Mouse (Mus musculus) embryonic facial prominence, embryonic 15.5 days (tissue): ENCODE data around the gene Ptgir. TPM values are rescaled to one million over a fixed set of nuclear protein-coding genes. Genes with fewer than 3 reads are reported as not detected.

Experiments used
- ATAC-seq: fragments of 200-750 bp; cut with Nextera tagmentation; 2 replicates; pipeline ENCODE4 v1.8.0; 2017; ENCODE audit warnings: low read depth, moderate TSS enrichment; ENCODE audit not compliant: insufficient number of reproducible peaks, low FRiP score, low TSS enrichment
- H3K27ac ChIP-seq: fragments of 300-500 bp; sonication (generic); replicated peaks from 2 replicates; pipeline ENCODE4 v1.5.1; 2015; ENCODE audit warnings: mild to moderate bottlenecking, inconsistent platforms
- H3K27me3 ChIP-seq: fragments of 300-500 bp; sonication (generic); 2 replicates; pipeline ENCODE4 v1.6.1; 2015; ENCODE audit warnings: inconsistent platforms
- H3K36me3 ChIP-seq: fragments of 300-500 bp; sonication (generic); 2 replicates; pipeline ENCODE4 v1.6.1; 2015; ENCODE audit warnings: mild to moderate bottlenecking, inconsistent platforms
- H3K4me1 ChIP-seq: fragments of 300-500 bp; sonication (generic); 2 replicates; pipeline ENCODE4 v1.6.1; 2015; ENCODE audit warnings: inconsistent platforms
- H3K4me2 ChIP-seq: fragments of 300-500 bp; sonication (generic); replicated peaks from 2 replicates; pipeline ENCODE4 v1.6.1; 2015; ENCODE audit warnings: mild to moderate bottlenecking, inconsistent platforms
- H3K4me3 ChIP-seq: fragments of 300-500 bp; sonication (generic); replicated peaks from 2 replicates; pipeline ENCODE4 v1.5.1; 2015; ENCODE audit warnings: mild to moderate bottlenecking, inconsistent platforms
- H3K9ac ChIP-seq: fragments of 300-500 bp; sonication (generic); 2 replicates; pipeline ENCODE4 v1.6.1; 2015; ENCODE audit warnings: inconsistent platforms
- H3K9me3 ChIP-seq: fragments of 300-500 bp; sonication (generic); replicated peaks from 2 replicates; pipeline ENCODE4 v1.6.1; 2016; ENCODE audit warnings: inconsistent platforms
- WGBS: fragments of 180-500 bp; shearing (Covaris S2); methylation state at CpG from one replicate; pipeline ENCODE4 v1.1.7; 2015; 5-methylcytosine and 5-hydroxymethylcytosine counted together
- polyA plus RNA-seq: library from polyadenylated mRNA; unstranded; fragments of >200 nt; fragmentation: Nextera tagmentation; extraction: Ambion mirVana; gene quantifications from 2 replicates; pipeline ENCODE4 v1.2.1, GENCODE M21; 2015

Ptgir gene
- polyA plus RNA-seq, 1 experiment from 2014 or later: 3.1 TPM

DNA sequence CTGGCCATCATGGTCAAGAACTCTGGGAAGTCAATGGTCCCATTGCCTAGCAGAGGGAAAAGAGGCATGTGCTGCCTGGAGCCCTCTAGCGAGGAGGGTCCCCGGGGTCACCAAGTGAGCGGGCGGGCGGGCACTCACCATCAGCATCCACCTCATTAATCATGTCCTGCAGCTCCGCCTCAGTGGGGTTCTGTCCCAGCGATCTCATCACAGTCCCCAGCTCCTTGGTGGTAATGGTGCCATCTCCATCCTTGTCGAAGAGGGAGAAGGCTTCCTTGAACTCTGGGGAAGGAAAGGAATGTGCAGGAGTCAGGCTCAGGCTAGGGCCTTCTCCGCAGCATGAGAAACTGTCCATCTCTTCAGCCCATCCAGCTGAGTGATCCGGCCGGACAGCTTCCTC, 11.2 kb downstream of the Ptgir start:
- Histone ChIP-seq H3K9me3 (no peaks in the 10 kb centered on the region), H3K27ac (no peak overlapping the region), H3K27me3 (no peaks in the 10 kb centered on the region), H3K36me3 (peaks cover 51% of the 10 kb centered on the region), H3K4me3 (no peak overlapping the region), H3K4me1 (peaks cover 64% of the 10 kb centered on the region), H3K9ac (no peak overlapping the region), H3K4me2 (no peak overlapping the region)
- WGBS: 84% methylated on average over 11 of the region's 11 CpGs
- no peak for ATAC-seq

- Histone ChIP-seq H3K27me3 (no peaks in the 10 kb centered on the region), H3K9me3 (no peaks in the 10 kb centered on the region), H3K27ac (no peak overlapping the region), H3K4me1 (peaks cover 69% of the 10 kb centered on the region), H3K36me3 (peaks cover 51% of the 10 kb centered on the region), H3K9ac (no peak overlapping the region), H3K4me2 (no peak overlapping the region), H3K4me3 (no peak overlapping the region)
- WGBS: 77% methylated on average over 9 of the region's 9 CpGs
- ATAC-seq: no peak
Measured at GRCm38 (mm10) chr7:16918014-16918413, 11.7 kb downstream of the Ptgir start.

DNA sequence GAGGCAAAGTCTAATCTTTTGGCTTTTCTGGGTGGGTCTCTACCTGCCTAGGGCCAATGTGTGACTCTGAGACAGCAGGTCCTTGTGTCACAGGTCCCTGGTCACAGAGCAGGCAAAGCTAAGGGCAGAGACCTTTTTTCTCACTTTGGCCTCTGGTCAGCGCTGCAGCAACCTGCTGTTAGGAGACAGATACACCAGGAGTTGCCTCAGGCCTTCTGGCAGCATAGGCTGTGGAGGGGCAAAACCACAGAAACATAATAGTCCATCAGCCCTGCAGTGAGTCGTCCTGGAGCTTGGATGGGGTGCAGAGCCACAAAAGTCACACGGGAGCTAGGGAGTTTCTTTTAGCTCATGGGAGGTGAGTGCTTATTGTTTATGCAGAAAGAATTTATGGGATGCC, 12.4 kb downstream of the Ptgir start:
- Histone ChIP-seq H3K9ac (no peak overlapping the region), H3K36me3 (peaks cover 51% of the 10 kb centered on the region), H3K4me3 (no peak overlapping the region), H3K4me1 (peaks cover 68% of the 10 kb centered on the region), H3K4me2 (no peak overlapping the region), H3K9me3 (no peaks in the 10 kb centered on the region), H3K27ac (no peak overlapping the region), H3K27me3 (no peaks in the 10 kb centered on the region)
- ATAC-seq: no peak
- 42% methylated on average over 3 of the region's 3 CpGs for WGBS

DNA sequence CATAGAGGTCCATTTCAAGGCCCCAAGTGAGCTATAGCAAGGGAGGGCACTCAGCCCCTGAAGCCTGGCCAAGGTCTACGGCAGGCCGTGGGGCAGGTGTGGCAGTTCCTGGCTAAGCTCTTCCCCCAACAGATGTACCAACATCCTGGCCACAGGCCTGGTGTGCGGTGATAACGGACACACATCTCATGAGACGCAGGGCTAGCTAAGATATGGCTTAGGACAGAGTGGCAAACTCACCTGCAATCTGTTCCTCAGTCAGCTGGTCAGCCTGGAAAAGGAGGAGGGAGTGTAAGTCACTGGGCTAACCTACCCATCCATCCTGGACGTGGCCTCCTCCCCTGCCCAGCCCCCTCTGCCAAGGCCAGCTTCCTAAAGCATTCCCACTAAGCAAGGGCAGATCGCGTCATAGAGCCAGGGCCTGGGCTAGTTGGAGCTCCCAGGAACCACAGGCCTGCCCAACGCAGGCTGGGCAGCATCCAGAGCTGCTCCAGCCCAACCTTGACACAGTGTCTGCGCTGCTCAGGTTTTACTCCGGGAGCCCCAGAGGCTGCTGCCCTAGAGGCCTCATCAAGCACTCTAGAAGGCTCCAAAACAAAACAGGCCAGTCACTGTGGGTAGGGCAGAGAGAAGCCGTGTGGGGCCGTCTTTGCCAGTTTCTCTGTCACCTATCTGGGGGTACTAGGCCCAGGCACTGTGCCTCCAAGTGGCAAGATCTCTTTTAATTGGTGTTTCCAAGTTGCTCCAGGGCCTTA, 13.3 kb downstream of the Ptgir start:
- 65% methylated on average over 13 of the region's 13 CpGs for WGBS
- no peaks in the 10 kb centered on the region for H3K9me3 ChIP-seq
- H3K27me3 ChIP-seq: no peaks in the 10 kb centered on the region
- peaks cover 59% of the 10 kb centered on the region for H3K4me1 ChIP-seq
- H3K36me3 ChIP-seq: peaks cover 44% of the 10 kb centered on the region
- peak overlapping the region; percentile 55 for H3K27ac ChIP-seq
- H3K9ac ChIP-seq: 0 out of 2 replicates have a peak overlapping the region, but pooled peaks have one; percentile 2
- ATAC-seq: no peak
- H3K4me2 ChIP-seq: peak overlapping the region; percentile 31
- H3K4me3 ChIP-seq: no peak overlapping the region; the same call in 1 of the 2 replicates

DNA sequence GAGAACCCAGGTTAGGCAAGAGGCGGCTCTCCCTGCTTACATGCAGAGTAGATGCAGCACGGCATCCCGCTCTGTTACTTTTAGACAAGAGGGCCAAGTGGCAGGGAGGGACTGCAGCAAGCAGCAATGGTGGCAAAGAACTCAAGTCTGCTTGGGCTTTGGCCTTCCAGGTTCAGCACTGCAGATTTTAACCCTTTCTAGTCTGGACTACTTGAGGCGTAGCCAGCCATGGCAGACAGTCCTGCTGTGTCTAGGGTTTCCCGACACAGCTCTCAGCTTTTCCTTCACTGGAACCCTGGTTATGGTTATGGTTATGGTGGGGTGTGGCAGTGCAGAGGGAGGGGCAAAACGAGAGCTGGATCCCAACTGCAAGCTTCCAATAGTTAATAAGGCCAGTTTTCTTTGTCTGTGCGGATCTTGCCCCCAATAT, 13.9 kb downstream of the Ptgir start:
- ATAC-seq: no peak
- 0 out of 2 replicates have a peak overlapping the region, but pooled peaks have one; percentile 2 for H3K9ac ChIP-seq
- H3K36me3 ChIP-seq: peaks cover 38% of the 10 kb centered on the region
- peak overlapping the region; percentile 55 for H3K27ac ChIP-seq
- no peaks in the 10 kb centered on the region for H3K9me3 ChIP-seq
- H3K27me3 ChIP-seq: no peaks in the 10 kb centered on the region
- H3K4me2 ChIP-seq: peak overlapping the region; percentile 31
- WGBS: 44% methylated on average over 7 of the region's 7 CpGs
- no peak overlapping the region; the same call in 1 of the 2 replicates for H3K4me3 ChIP-seq
- H3K4me1 ChIP-seq: peaks cover 56% of the 10 kb centered on the region

DNA sequence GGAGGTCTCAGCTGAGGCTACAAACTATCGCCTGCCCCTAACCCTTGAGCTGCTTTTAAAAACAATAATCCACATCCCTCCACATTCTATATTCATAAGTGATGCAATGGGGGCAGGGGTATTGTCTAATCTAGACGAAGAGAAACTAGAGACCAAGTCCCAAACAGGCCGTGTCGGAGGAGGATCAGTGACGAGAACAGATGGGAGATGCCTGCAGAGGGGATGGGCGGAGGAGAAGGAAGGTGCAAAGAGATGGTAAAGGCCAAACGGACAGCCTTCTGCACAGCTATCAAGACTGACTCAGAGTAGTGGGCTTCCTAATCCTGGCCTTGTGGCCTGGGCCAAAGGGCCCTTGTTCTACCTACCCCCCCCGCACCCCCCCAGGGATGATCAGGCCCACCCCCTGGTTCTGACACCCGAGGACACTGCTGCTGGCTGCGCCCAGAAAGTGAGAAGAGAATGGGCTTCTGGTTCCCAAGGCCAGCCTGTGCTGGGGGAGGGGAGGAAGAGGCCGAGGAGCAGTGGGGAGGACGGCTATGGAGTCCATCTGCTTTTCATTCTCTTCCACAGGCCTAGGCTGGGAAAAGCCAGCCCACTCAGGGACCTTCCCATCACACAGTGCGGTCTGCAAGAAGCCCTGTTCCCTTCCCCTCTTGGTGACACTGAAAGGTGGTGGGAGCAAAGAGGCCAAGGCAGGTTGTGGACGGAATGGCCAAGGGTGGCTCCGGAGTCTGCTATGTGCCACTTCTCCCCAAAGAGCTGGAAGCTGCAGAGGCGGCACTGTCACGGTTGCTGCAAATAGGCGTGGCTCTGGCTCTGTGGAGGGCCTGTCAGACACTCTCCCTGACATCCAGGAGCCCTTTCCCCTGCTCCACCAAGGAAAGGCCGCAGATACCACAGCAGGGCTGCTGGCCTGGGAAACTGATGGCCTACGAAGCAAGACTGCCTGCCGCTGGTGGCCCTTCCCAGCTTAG, 14.8 kb downstream of the Ptgir start:
- WGBS: 31% methylated on average over 21 of the region's 21 CpGs
- peak overlapping the region; percentile 87 for H3K27ac ChIP-seq
- H3K9me3 ChIP-seq: no peaks in the 10 kb centered on the region
- no peaks in the 10 kb centered on the region for H3K27me3 ChIP-seq
- H3K4me3 ChIP-seq: peak overlapping the region; percentile 97
- peak overlapping the region; percentile 18 for H3K9ac ChIP-seq
- H3K36me3 ChIP-seq: peaks cover 30% of the 10 kb centered on the region
- no peak for ATAC-seq
- peak overlapping the region; percentile 67 for H3K4me2 ChIP-seq
- H3K4me1 ChIP-seq: peaks cover 52% of the 10 kb centered on the region

- Histone ChIP-seq H3K36me3 (peaks cover 22% of the 10 kb centered on the region), H3K9me3 (no peaks in the 10 kb centered on the region), H3K4me1 (peaks cover 52% of the 10 kb centered on the region), H3K27me3 (no peaks in the 10 kb centered on the region), H3K4me2 (peak overlapping the region; percentile 67), H3K27ac (peak overlapping the region; percentile 87), H3K4me3 (peak overlapping the region; percentile 97), H3K9ac (peak overlapping the region; percentile 18; the same call in 1 of the 2 replicates)
- WGBS: 14% methylated on average over 6 of the region's 6 CpGs
- ATAC-seq: no peak
Measured at GRCm38 (mm10) chr7:16921881-16922335, 15.6 kb downstream of the Ptgir start.

GRCm38 (mm10) chr7:16922360-16922973, 16.2 kb downstream of the Ptgir start:
- Histone ChIP-seq H3K9me3 (no peaks in the 10 kb centered on the region), H3K27me3 (no peaks in the 10 kb centered on the region), H3K4me3 (peak overlapping the region; percentile 97), H3K4me1 (peaks cover 52% of the 10 kb centered on the region), H3K9ac (peak overlapping the region; percentile 98), H3K4me2 (peak overlapping the region; percentile 67), H3K27ac (peak overlapping the region; percentile 87), H3K36me3 (peaks cover 17% of the 10 kb centered on the region)
- ATAC-seq: no peak
- 36% methylated on average over 10 of the region's 10 CpGs for WGBS

GRCm38 (mm10) chr7:16923283-16924036, 17.2 kb downstream of the Ptgir start:
- Histone ChIP-seq H3K9ac (peak overlapping the region; percentile 98), H3K36me3 (peaks cover 7% of the 10 kb centered on the region), H3K27me3 (no peaks in the 10 kb centered on the region), H3K4me2 (peak overlapping the region; percentile 67), H3K4me1 (peaks cover 45% of the 10 kb centered on the region), H3K9me3 (no peaks in the 10 kb centered on the region), H3K27ac (peak overlapping the region; percentile 98), H3K4me3 (peak overlapping the region; percentile 97)
- under 1% methylated on average over 56 of the region's 57 CpGs for WGBS
- ATAC-seq: no peak

DNA sequence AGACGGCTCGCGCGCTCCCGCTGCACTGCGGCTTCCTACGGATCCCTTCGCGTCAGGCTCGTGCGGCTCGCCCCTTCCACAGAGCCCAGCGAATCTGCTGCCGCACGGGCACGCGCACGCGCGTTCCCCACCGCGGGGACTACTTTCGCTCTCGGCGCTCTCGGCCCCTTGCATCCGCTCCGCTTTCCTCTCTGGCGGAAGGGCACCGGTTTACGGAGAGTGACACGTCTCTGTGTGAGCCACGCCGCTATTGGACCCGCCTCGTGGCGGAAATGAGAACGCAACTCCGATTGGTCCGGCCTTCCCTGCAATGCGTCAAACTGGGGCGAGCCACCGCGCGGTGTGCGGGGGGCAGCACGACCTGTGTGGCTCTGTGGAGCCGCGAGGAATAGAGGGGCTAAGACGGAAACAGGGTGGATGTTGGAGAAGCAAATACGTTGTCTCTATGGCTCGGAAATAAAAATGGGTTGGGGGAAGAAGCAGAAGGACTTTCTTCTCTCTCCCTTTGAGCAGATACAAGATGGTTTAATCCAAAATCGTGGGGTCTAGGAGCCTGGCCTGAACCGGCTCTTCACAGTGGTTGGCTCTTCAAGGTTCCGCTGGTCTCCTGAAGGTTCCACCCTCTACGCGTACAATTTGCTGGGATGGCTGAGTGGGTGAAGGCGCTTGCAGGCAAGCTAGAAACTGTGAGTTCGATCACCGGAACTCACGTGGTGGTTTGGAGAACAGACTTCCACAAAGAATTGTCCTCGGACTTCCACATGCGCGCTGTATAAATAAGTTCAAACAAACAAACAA, 17.9 kb downstream of the Ptgir start, which contains the start of gene Calm3:
Gene Calm3, minus strand, starts transcription at position 78 of the 798 bp plus-strand sequence.
- H3K9me3 ChIP-seq: no peaks in the 10 kb centered on the region
- peak within 1 kb of the TSS; percentile 98 for H3K27ac ChIP-seq
- ATAC-seq: peak; percentile 93
- H3K27me3 ChIP-seq: no peaks in the 10 kb centered on the region
- peak within 1 kb of the TSS; percentile 98 for H3K9ac ChIP-seq
- 1% methylated on average over 63 of the region's 64 CpGs for WGBS
- H3K4me2 ChIP-seq: peak within 1 kb of the TSS; percentile 67
- peaks cover 40% of the 10 kb centered on the region for H3K4me1 ChIP-seq
- peak within 1 kb of the TSS; percentile 97 for H3K4me3 ChIP-seq
- H3K36me3 ChIP-seq: 0 out of 2 replicates have a peak, but pooled peaks cover 3% of the 10 kb centered on the region
